Mouse (Mus musculus) liver, adult 2 months (tissue): ENCODE data around the gene Meaf6.
A peak's percentile ranks its signal among the peaks of the same experiment; 100 is the strongest.

Source experiments
- CTCF ChIP-seq: fragments of 200-500 bp; IDR thresholded peaks from 2 replicates; pipeline ENCODE4 v1.5.1; 2011; ENCODE audit warnings: low read depth, low read length, control low read depth
- POLR2A ChIP-seq: fragments of 200-500 bp; IDR thresholded peaks from 2 replicates; pipeline ENCODE4 v1.6.1; 2011; ENCODE audit warnings: low read length, control low read depth; ENCODE audit not compliant: insufficient read depth; ENCODE audit errors: extremely low read depth

GRCm38 (mm10) chr4:125127305-125128084 is 42.6 kb downstream of the Meaf6 start, which contains the start of gene Zc3h12a:
- no peak for TF ChIP-seq CTCF
- TF ChIP-seq POLR2A, result peak; percentile 73; the same call in 1 of the 2 replicates
